Mouse (Mus musculus): ENCODE data around the gene Mzf1. TPM values are rescaled to one million over a fixed set of nuclear protein-coding genes. Genes with fewer than 3 reads are reported as not detected.

Gene Mzf1
- total and polyA plus RNA-seq, 2 experiments from 2014 or later: 0.83 to 8.4 TPM

DNA sequence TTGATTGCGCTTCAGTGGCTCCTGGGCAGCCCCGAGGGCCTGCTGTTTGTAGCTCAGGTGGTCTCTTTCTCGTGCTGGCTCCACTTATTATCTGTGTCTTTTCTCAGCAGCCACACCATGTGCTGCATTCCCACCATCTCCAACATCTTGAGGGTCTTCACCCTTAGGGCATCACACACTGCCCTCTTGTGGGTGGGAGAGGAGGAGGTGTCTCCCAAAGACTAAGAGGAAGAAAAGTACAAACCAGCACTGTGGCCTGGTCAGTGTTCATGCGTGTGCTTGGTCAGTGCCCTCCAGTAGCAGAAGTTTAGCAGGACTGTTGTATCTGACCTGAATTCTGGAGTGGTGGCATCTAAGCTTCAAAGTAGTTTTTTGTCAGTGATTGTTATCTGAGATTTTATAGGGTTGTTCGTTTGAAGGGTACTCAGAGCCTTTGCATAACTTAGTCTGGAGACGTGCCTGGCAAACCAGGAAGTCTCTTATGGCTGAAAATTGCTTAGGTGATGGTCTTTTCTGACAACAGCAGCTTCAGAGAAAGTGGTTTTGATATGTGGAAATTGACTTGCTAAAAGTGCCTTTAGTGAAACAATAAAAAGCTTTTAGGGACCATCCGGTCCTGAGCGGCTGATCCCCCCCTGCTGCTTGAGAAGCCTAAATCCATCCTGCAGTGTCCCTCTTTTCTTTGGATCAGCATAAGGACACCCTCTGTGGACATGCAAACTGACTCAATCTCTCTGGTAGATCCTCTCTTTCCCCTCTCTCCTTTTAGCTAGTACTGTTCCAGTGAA is 2.5 kb upstream of the Mzf1 start:
- H3K4me1 ChIP-seq (ENCODE audit: control insufficient read depth, insufficient read depth): 0 out of 2 replicates have a peak, but pooled peaks cover 5% of the 10 kb centered on the region
- H3K9me3 ChIP-seq (replicated peaks; ENCODE audit: control insufficient read depth, low read length): no peaks in the 10 kb centered on the region
- ATAC-seq (ENCODE audit: insufficient read depth, low read depth): no peak
- no peak overlapping the region for H3K4me2 ChIP-seq (ENCODE audit: low read depth, low read length)
- no peak overlapping the region for H3K4me3 ChIP-seq (ENCODE audit: low read depth, low read length)
- H3K36me3 ChIP-seq (replicated peaks; ENCODE audit: control insufficient read depth, insufficient read depth, low read length): no peaks in the 10 kb centered on the region
- no peak for DNase-seq (ENCODE audit: low spot score)
- no peak overlapping the region for H3K27ac ChIP-seq (ENCODE audit: low read depth)
- no peak overlapping the region for H3K9ac ChIP-seq (replicated peaks; ENCODE audit: low read depth, low read length)
- no peak for TF ChIP-seq EP300 (IDR thresholded peaks at IDR 0.05; ENCODE audit: low read depth)
- TF ChIP-seq CTCF (IDR thresholded peaks at IDR 0.05; ENCODE audit: low read depth): peak; percentile 19; the same call in 1 of the 2 replicates
- H3K27me3 ChIP-seq (ENCODE audit: control insufficient read depth, insufficient read depth, low read length): no peaks in the 10 kb centered on the region
- WGBS: 62% methylated on average over 8 of the region's 8 CpGs

DNA sequence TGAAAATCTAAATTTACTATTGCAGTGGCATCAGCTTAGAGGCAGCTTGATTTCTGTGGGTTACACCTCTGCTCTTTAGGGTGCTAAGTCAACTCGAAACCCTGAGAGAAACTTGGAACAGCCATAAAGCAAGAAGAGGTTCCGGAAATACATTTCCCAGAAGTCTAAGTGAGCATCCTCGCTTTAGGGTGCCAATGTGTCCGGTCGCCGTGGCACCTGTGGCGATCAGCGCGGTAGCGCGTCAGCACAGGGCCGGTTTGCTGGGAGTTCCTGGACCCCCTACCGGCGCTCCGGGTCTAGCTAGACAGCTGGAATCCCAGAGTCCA is 640 bp downstream of the Mzf1 start:
- Histone ChIP-seq H3K27ac (ENCODE audit: low read depth) (no peak overlapping the region), H3K9me3 (replicated peaks; ENCODE audit: control insufficient read depth, low read length) (no peaks in the 10 kb centered on the region), H3K4me2 (ENCODE audit: low read depth, low read length) (peak overlapping the region; percentile 71), H3K9ac (replicated peaks; ENCODE audit: low read depth, low read length) (peak overlapping the region; percentile 45; the same call in 1 of the 2 replicates), H3K36me3 (replicated peaks; ENCODE audit: control insufficient read depth, insufficient read depth, low read length) (no peaks in the 10 kb centered on the region), H3K4me3 (ENCODE audit: low read depth, low read length) (peak overlapping the region; percentile 65), H3K27me3 (ENCODE audit: control insufficient read depth, insufficient read depth, low read length) (no peaks in the 10 kb centered on the region), H3K4me1 (ENCODE audit: control insufficient read depth, insufficient read depth) (0 out of 2 replicates have a peak, but pooled peaks cover 5% of the 10 kb centered on the region)
- 2% methylated on average over 15 of the region's 15 CpGs for WGBS
- ATAC-seq (ENCODE audit: insufficient read depth, low read depth) (no peak), DNase-seq (ENCODE audit: low spot score) (no peak)
- TF ChIP-seq EP300 (IDR thresholded peaks at IDR 0.05; ENCODE audit: low read depth) (no peak), CTCF (IDR thresholded peaks at IDR 0.05; ENCODE audit: low read depth) (no peak)

- Histone ChIP-seq H3K9me3 (replicated peaks; ENCODE audit: control insufficient read depth, low read length) (no peaks in the 10 kb centered on the region), H3K27me3 (ENCODE audit: control insufficient read depth, insufficient read depth, low read length) (no peaks in the 10 kb centered on the region), H3K9ac (replicated peaks; ENCODE audit: low read depth, low read length) (no peak overlapping the region), H3K27ac (ENCODE audit: low read depth) (no peak overlapping the region), H3K4me2 (ENCODE audit: low read depth, low read length) (peak overlapping the region; percentile 71), H3K4me1 (ENCODE audit: control insufficient read depth, insufficient read depth) (0 out of 2 replicates have a peak, but pooled peaks cover 5% of the 10 kb centered on the region), H3K36me3 (replicated peaks; ENCODE audit: control insufficient read depth, insufficient read depth, low read length) (no peaks in the 10 kb centered on the region), H3K4me3 (ENCODE audit: low read depth, low read length) (peak overlapping the region; percentile 65; the same call in 1 of the 2 replicates)
- WGBS: 90% methylated on average over 2 of the region's 2 CpGs
- TF ChIP-seq CTCF (IDR thresholded peaks at IDR 0.05; ENCODE audit: low read depth) (no peak), EP300 (IDR thresholded peaks at IDR 0.05; ENCODE audit: low read depth) (no peak)
- no peak for DNase-seq (ENCODE audit: low spot score)
- ATAC-seq (ENCODE audit: insufficient read depth, low read depth): no peak
Measured at GRCm38 (mm10) chr7:13053501-13053900, 1.1 kb downstream of the Mzf1 start.

DNA sequence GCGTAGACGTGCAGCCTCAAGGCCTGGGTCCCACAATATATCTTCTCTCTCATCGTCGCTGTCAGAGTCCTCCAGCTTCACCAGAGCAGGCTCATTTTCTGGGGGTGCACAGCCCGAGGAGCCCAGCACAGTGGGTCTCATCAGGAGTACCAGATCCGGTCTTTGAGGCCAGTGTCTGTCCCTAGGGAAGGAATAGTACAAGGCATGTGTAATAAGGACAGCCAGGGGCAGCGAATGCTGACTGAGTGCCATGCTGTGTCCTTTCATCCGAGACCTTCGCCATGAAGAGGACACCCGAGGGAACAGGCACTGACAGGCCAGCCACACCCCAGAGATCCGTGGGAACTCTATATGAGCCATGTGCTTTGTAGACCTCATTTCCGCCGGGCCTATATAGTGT is 1.6 kb downstream of the Mzf1 start:
- no peaks in the 10 kb centered on the region for H3K27me3 ChIP-seq (ENCODE audit: control insufficient read depth, insufficient read depth, low read length)
- H3K9me3 ChIP-seq (replicated peaks; ENCODE audit: control insufficient read depth, low read length): no peaks in the 10 kb centered on the region
- H3K4me1 ChIP-seq (ENCODE audit: control insufficient read depth, insufficient read depth): 0 out of 2 replicates have a peak, but pooled peaks cover 5% of the 10 kb centered on the region
- no peak for DNase-seq (ENCODE audit: low spot score)
- WGBS: 86% methylated on average over 13 of the region's 13 CpGs
- H3K27ac ChIP-seq (ENCODE audit: low read depth): no peak overlapping the region
- TF ChIP-seq EP300 (IDR thresholded peaks at IDR 0.05; ENCODE audit: low read depth) (no peak), CTCF (IDR thresholded peaks at IDR 0.05; ENCODE audit: low read depth) (no peak)
- no peaks in the 10 kb centered on the region for H3K36me3 ChIP-seq (replicated peaks; ENCODE audit: control insufficient read depth, insufficient read depth, low read length)
- H3K9ac ChIP-seq (replicated peaks; ENCODE audit: low read depth, low read length): no peak overlapping the region
- H3K4me3 ChIP-seq (ENCODE audit: low read depth, low read length): no peak overlapping the region
- no peak overlapping the region for H3K4me2 ChIP-seq (ENCODE audit: low read depth, low read length)
- ATAC-seq (ENCODE audit: insufficient read depth, low read depth): no peak

DNA sequence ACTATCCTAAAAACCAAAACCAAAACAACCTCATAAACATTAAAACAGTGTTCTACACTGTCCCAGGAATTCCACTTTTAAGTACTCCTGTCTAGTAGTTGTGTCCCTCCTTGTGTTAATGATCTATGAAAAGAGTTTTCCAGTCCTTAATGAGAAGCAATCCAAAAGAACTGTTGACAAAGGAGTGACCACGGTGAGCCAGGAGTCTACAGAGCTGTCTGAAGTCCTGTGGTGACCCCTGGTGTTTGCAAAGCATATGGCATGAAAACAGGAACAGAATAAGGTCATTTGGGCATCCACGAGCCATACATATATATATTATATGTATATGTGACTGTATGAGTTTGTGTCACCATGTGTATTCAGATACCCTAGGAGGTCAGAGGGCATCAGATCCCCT is 8.5 kb downstream of the Mzf1 start:
- peaks cover 8% of the 10 kb centered on the region for H3K4me1 ChIP-seq (ENCODE audit: control insufficient read depth, insufficient read depth)
- DNase-seq (ENCODE audit: low spot score) (peak; percentile 83), ATAC-seq (ENCODE audit: insufficient read depth, low read depth) (peak; percentile 68)
- no peak overlapping the region for H3K27ac ChIP-seq (ENCODE audit: low read depth)
- 4% methylated on average over 2 of the region's 2 CpGs for WGBS
- no peak overlapping the region for H3K4me3 ChIP-seq (ENCODE audit: low read depth, low read length)
- H3K4me2 ChIP-seq (ENCODE audit: low read depth, low read length): no peak overlapping the region
- H3K9ac ChIP-seq (replicated peaks; ENCODE audit: low read depth, low read length): no peak overlapping the region
- no peaks in the 10 kb centered on the region for H3K9me3 ChIP-seq (replicated peaks; ENCODE audit: control insufficient read depth, low read length)
- peaks cover 29% of the 10 kb centered on the region for H3K27me3 ChIP-seq (ENCODE audit: control insufficient read depth, insufficient read depth, low read length)
- no peak for TF ChIP-seq EP300 (IDR thresholded peaks at IDR 0.05; ENCODE audit: low read depth)
- peak; percentile 96 for TF ChIP-seq CTCF (IDR thresholded peaks at IDR 0.05; ENCODE audit: low read depth)
- H3K36me3 ChIP-seq (replicated peaks; ENCODE audit: control insufficient read depth, insufficient read depth, low read length): no peaks in the 10 kb centered on the region
